Mouse (Mus musculus) MEL (cell line): Measurements from ENCODE around the gene Polr1d. TPM values are rescaled to one million over a fixed set of nuclear protein-coding genes. Genes with fewer than 3 reads are reported as not detected.

Experiments used
- DNase-seq: peaks from one replicate; pipeline ENCODE4 v3.0.0; 2011; ENCODE audit warnings: low read depth, low spot score
- H3K27ac ChIP-seq: 2 replicates; pipeline ENCODE4 v1.5.1; 2012; ENCODE audit warnings: low read depth, mild to moderate bottlenecking, control low read depth, low read length, moderate library complexity; ENCODE audit not compliant: control insufficient read depth
- H3K27me3 ChIP-seq, 2 experiments: fragments of 150-350 bp in 1 of 2; sonication (generic) in 1 of 2; 2 replicates each; pipeline ENCODE4 v1.6.1; 2012; ENCODE audit warnings: low read length in 2 of 2, mild to moderate bottlenecking in 2 of 2, improper control_type of control experiment in 1 of 2, moderate library complexity in 1 of 2; ENCODE audit not compliant: insufficient read depth in 2 of 2, control insufficient read depth in 1 of 2
- H3K36me3 ChIP-seq, 2 experiments: 2 replicates each; pipeline ENCODE4 v1.6.1; 2012 to 2014; ENCODE audit warnings: low read length in 2 of 2, improper control_type of control experiment in 1 of 2, inconsistent platforms in 1 of 2, mild to moderate bottlenecking in 1 of 2; ENCODE audit not compliant: insufficient read depth in 2 of 2, control insufficient read depth in 1 of 2
- H3K4me1 ChIP-seq, 2 experiments: fragments of 150-350 bp in 1 of 2; sonication (generic) in 1 of 2; 2 replicates each; pipeline ENCODE4 v1.6.1; 2012; ENCODE audit warnings: low read length in 2 of 2, improper control_type of control experiment in 1 of 2, mild to moderate bottlenecking in 1 of 2; ENCODE audit not compliant: insufficient read depth in 2 of 2, control insufficient read depth in 1 of 2
- H3K4me3 ChIP-seq, 2 experiments: fragments of 150-350 bp in 1 of 2; sonication (generic) in 1 of 2; 2 replicates each; pipeline ENCODE4 v1.5.1; 2012; ENCODE audit warnings: low read depth in 2 of 2, low read length in 2 of 2, mild to moderate bottlenecking in 2 of 2, moderate library complexity in 2 of 2, control low read depth in 1 of 2, improper control_type of control experiment in 1 of 2; ENCODE audit not compliant: control insufficient read depth in 1 of 2, insufficient read depth in 1 of 2
- H3K79me2 ChIP-seq: 2 replicates; pipeline ENCODE4 v1.6.1; 2012; ENCODE audit warnings: mild to moderate bottlenecking, low read length, moderate library complexity; ENCODE audit not compliant: control insufficient read depth, poor library complexity, insufficient read depth
- H3K9ac ChIP-seq: 2 replicates; pipeline ENCODE4 v1.6.1; 2012; ENCODE audit warnings: low read depth, mild to moderate bottlenecking, control low read depth, low read length, moderate library complexity; ENCODE audit not compliant: control insufficient read depth, poor library complexity, severe bottlenecking
- H3K9me3 ChIP-seq: fragments of 150-350 bp; sonication (generic); replicated peaks from 2 replicates; pipeline ENCODE4 v1.6.1; 2012; ENCODE audit warnings: mild to moderate bottlenecking, low read length, improper control_type of control experiment, moderate library complexity; ENCODE audit not compliant: insufficient read depth
- BHLHE40 ChIP-seq: IDR thresholded peaks from 2 replicates; pipeline ENCODE4 v1.6.1; 2012; ENCODE audit warnings: low read depth, mild to moderate bottlenecking, inconsistent platforms, low read length, improper control_type of control experiment, borderline replicate concordance
- CHD1 ChIP-seq: IDR thresholded peaks from 2 replicates; pipeline ENCODE4 v1.6.1; 2012; ENCODE audit warnings: low read depth, mild to moderate bottlenecking, inconsistent platforms, low read length, improper control_type of control experiment
- CHD2 ChIP-seq: IDR thresholded peaks from 2 replicates; pipeline ENCODE4 v1.6.1; 2011; ENCODE audit warnings: low read length, improper control_type of control experiment
- ELF1 ChIP-seq: IDR thresholded peaks from 2 replicates; pipeline ENCODE4 v1.6.1; 2014; ENCODE audit warnings: low read depth, mild to moderate bottlenecking, inconsistent platforms, low read length, improper control_type of control experiment, moderate library complexity
- EP300 ChIP-seq, 2 experiments: IDR thresholded peaks; 2 replicates each; pipeline ENCODE4 v1.6.1; 2011; ENCODE audit warnings: improper control_type of control experiment in 2 of 2, low read length in 2 of 2, low read depth in 1 of 2, mild to moderate bottlenecking in 1 of 2
- GATA1 ChIP-seq: IDR thresholded peaks from 2 replicates; pipeline ENCODE4 v1.6.1; 2011; ENCODE audit warnings: low read depth, low read length, improper control_type of control experiment
- HCFC1 ChIP-seq: IDR thresholded peaks from 2 replicates; pipeline ENCODE4 v1.6.1; 2012; ENCODE audit warnings: low read depth, mild to moderate bottlenecking, inconsistent platforms, low read length, improper control_type of control experiment, moderate library complexity
- JUND ChIP-seq: IDR thresholded peaks from 2 replicates; pipeline ENCODE4 v1.6.1; 2011; ENCODE audit warnings: low read depth, mild to moderate bottlenecking, improper control_type of control experiment, low read length
- KAT2A ChIP-seq: conservative IDR thresholded peaks from 2 replicates; pipeline ENCODE4 v1.6.1; 2012; ENCODE audit warnings: low read depth, low read length, improper control_type of control experiment, inconsistent platforms
- MAFK ChIP-seq: IDR thresholded peaks from 2 replicates; pipeline ENCODE4 v1.6.1; 2011; ENCODE audit warnings: low read depth, mild to moderate bottlenecking, low read length, improper control_type of control experiment, borderline replicate concordance
- MAX ChIP-seq: IDR thresholded peaks from 2 replicates; pipeline ENCODE4 v1.6.1; 2011; ENCODE audit warnings: low read length, improper control_type of control experiment
- MAZ ChIP-seq: IDR thresholded peaks from 2 replicates; pipeline ENCODE4 v1.6.1; 2012; ENCODE audit warnings: low read depth, mild to moderate bottlenecking, inconsistent platforms, low read length, improper control_type of control experiment
- MEF2A ChIP-seq: IDR thresholded peaks from 2 replicates; pipeline ENCODE4 v1.6.1; 2014; ENCODE audit warnings: low read depth, mild to moderate bottlenecking, inconsistent platforms, low read length, improper control_type of control experiment; ENCODE audit not compliant: poor library complexity, insufficient replicate concordance, severe bottlenecking; ENCODE audit errors: extremely low read depth
- MXI1 ChIP-seq: IDR thresholded peaks from 2 replicates; pipeline ENCODE4 v1.6.1; 2011; ENCODE audit warnings: mild to moderate bottlenecking, low read depth, low read length, improper control_type of control experiment
- MYB ChIP-seq: IDR thresholded peaks from 2 replicates; pipeline ENCODE4 v1.6.1; 2011; ENCODE audit warnings: mild to moderate bottlenecking, low read depth, low read length, improper control_type of control experiment
- MYC ChIP-seq: IDR thresholded peaks from 2 replicates; pipeline ENCODE4 v1.6.1; 2011; ENCODE audit warnings: low read depth, mild to moderate bottlenecking, low read length, improper control_type of control experiment, moderate library complexity
- NRF1 ChIP-seq: IDR thresholded peaks from 2 replicates; pipeline ENCODE4 v1.6.1; 2014; ENCODE audit warnings: low read depth, mild to moderate bottlenecking, inconsistent platforms, low read length, improper control_type of control experiment, moderate library complexity; ENCODE audit not compliant: poor library complexity, insufficient read depth, severe bottlenecking
- POLR2AphosphoS2 ChIP-seq: IDR thresholded peaks from 2 replicates; pipeline ENCODE4 v1.6.1; 2011; ENCODE audit warnings: low read length, improper control_type of control experiment
- POLR2AphosphoS5 ChIP-seq: IDR thresholded peaks from 2 replicates; pipeline ENCODE4 v1.6.1; 2012; ENCODE audit warnings: low read depth, borderline replicate concordance, mild to moderate bottlenecking, inconsistent platforms, low read length, moderate library complexity, mixed read lengths
- SMC3 ChIP-seq: IDR thresholded peaks from 2 replicates; pipeline ENCODE4 v1.6.1; 2011; ENCODE audit warnings: low read depth, low read length, improper control_type of control experiment
- UBTF ChIP-seq: IDR thresholded peaks from 2 replicates; pipeline ENCODE4 v1.6.1; 2012; ENCODE audit warnings: low read depth, mild to moderate bottlenecking, inconsistent platforms, low read length, improper control_type of control experiment, moderate library complexity, borderline replicate concordance; ENCODE audit not compliant: insufficient read depth
- USF2 ChIP-seq, 2 experiments: IDR thresholded peaks; 2 replicates each; pipeline ENCODE4 v1.6.1; 2011 to 2012; ENCODE audit warnings: improper control_type of control experiment in 2 of 2, low read length in 2 of 2, borderline replicate concordance in 1 of 2, inconsistent platforms in 1 of 2, low read depth in 1 of 2, mild to moderate bottlenecking in 1 of 2; ENCODE audit not compliant: insufficient read depth in 1 of 2
- ZKSCAN1 ChIP-seq: IDR thresholded peaks from 2 replicates; pipeline ENCODE4 v1.6.1; 2012; ENCODE audit warnings: low read depth, mild to moderate bottlenecking, inconsistent platforms, low read length, improper control_type of control experiment, moderate library complexity
- ZMIZ1 ChIP-seq: IDR thresholded peaks from 2 replicates; pipeline ENCODE4 v1.6.1; 2012; ENCODE audit warnings: low read depth, mild to moderate bottlenecking, inconsistent platforms, low read length, improper control_type of control experiment, moderate library complexity
- polyA plus RNA-seq, 2 experiments: library from polyadenylated mRNA; stranded (reverse) in 1 of 2; unstranded in 1 of 2; fragments of >175 nt in 1 of 2; fragments of >200 nt in 1 of 2; gene quantifications; 2 replicates each; pipeline versions ENCODE4 v1.2.1 to v1.2.4; 2012; ENCODE audit warnings: low replicate concordance in 2 of 2, low read depth in 1 of 2; ENCODE audit not compliant: insufficient read length in 2 of 2, insufficient read depth in 1 of 2, missing spikeins in 1 of 2
- total RNA-seq: library from RNA; depleted of rRNA; stranded (reverse); fragments of 300-350 nt; gene quantifications from 2 replicates; pipeline ENCODE4 v1.2.3, GENCODE M21; 2012

Gene Polr1d
- total and polyA plus RNA-seq, 3 experiments: 185 to 506 (median 388) TPM

GRCm38 (mm10) chr5:147094296-147094695 is 17.4 kb downstream of the Polr1d start:
- no peak for DNase-seq
- Histone ChIP-seq H3K4me3 (no peak overlapping the region), H3K27ac (no peak overlapping the region), H3K79me2 (peaks cover 4% of the 10 kb centered on the region; the same call in 1 of the 2 replicates), H3K27me3 (no peaks in the 10 kb centered on the region), H3K4me1 (peaks cover 0 to 4% of the 10 kb centered on the region in 2 experiments; a peak in 2 of 4 replicates), H3K36me3 (peaks cover 0 to 21% of the 10 kb centered on the region in 2 experiments; a peak in 3 of 4 replicates), H3K9me3 (no peaks in the 10 kb centered on the region), H3K9ac (no peak overlapping the region)
- TF ChIP-seq ZKSCAN1 (no peak), MAFK (no peak), KAT2A (no peak)

GRCm38 (mm10) chr5:147096586-147096985 is 19.7 kb downstream of the Polr1d start:
- Histone ChIP-seq H3K27me3 (no peaks in the 10 kb centered on the region), H3K79me2 (0 out of 2 replicates have a peak, but pooled peaks cover 2% of the 10 kb centered on the region), H3K9me3 (no peaks in the 10 kb centered on the region), H3K9ac (no peak overlapping the region), H3K27ac (no peak overlapping the region), H3K4me1 (peaks cover 0 to 4% of the 10 kb centered on the region in 2 experiments; a peak in 2 of 4 replicates), H3K4me3 (no peak overlapping the region), H3K36me3 (peaks cover 0 to 21% of the 10 kb centered on the region in 2 experiments; a peak in 3 of 4 replicates)
- DNase-seq: no peak
- no peak for TF ChIP-seq MAZ
- TF ChIP-seq JUND: no peak
- no peak for TF ChIP-seq MYC
- no peak for TF ChIP-seq ZKSCAN1
- no peak for TF ChIP-seq GATA1
- no peak for TF ChIP-seq MYB
- TF ChIP-seq ZMIZ1: no peak
- TF ChIP-seq POLR2AphosphoS2: no peak
- TF ChIP-seq BHLHE40: no peak
- TF ChIP-seq HCFC1: no peak
- TF ChIP-seq SMC3: no peak

- peaks cover 0 to 25% of the 10 kb centered on the region in 2 experiments; a peak in 3 of 4 replicates for H3K36me3 ChIP-seq
- no peak for TF ChIP-seq ELF1
- TF ChIP-seq NRF1: no peak
- no peak for TF ChIP-seq MYB
- TF ChIP-seq BHLHE40: no peak
- no peak for TF ChIP-seq EP300 (IDR thresholded peaks at IDR 0.05; ENCODE audit: low read depth in 1 of 2, low read length in 2 of 2)
- TF ChIP-seq CHD2: no peak
- TF ChIP-seq USF2 (IDR thresholded peaks at IDR 0.05; ENCODE audit: borderline replicate concordance in 1 of 2, insufficient read depth in 1 of 2, low read depth in 1 of 2, low read length in 2 of 2): no peak
- TF ChIP-seq MXI1: no peak
- TF ChIP-seq MAX: no peak
- TF ChIP-seq MEF2A: no peak
- TF ChIP-seq UBTF: no peak
- no peak for TF ChIP-seq MYC
- no peak for TF ChIP-seq POLR2AphosphoS5
- no peak for TF ChIP-seq ZMIZ1
- TF ChIP-seq MAZ: no peak
- no peak for TF ChIP-seq CHD1
- no peak for TF ChIP-seq GATA1
Measured at GRCm38 (mm10) chr5:147098667-147099066, 21.8 kb downstream of the Polr1d start.

More at GRCm38 (mm10) chr5:147098667-147099066, 21.8 kb downstream of the Polr1d start:
- Histone ChIP-seq H3K79me2 (no peaks in the 10 kb centered on the region), H3K4me1 (peaks cover 0 to 4% of the 10 kb centered on the region in 2 experiments; a peak in 1 of 4 replicates), H3K9me3 (no peaks in the 10 kb centered on the region), H3K9ac (no peak overlapping the region), H3K4me3 (no peak overlapping the region), H3K27me3 (no peaks in the 10 kb centered on the region), H3K27ac (no peak overlapping the region)
- DNase-seq: no peak
